Mouse (Mus musculus): Measurements from ENCODE around the gene Farsa. TPM values are rescaled to one million over a fixed set of nuclear protein-coding genes. Genes with fewer than 3 reads are reported as not detected.
"Not testable (repeated sequence)": the region's sequence is repeated elsewhere in the genome, so short reads cannot be mapped to it uniquely, and the experiment has no call there.

Farsa gene
- 10 to 100 TPM; 24.7 to 25.5 TPM for total RNA-seq (2021)

- DNase-seq (ENCODE audit: low spot score) = peak; percentile 85
- intact Hi-C loops (cut with DNase I) = loop anchor here (2.0 to 5.0 kb wide), 2 partner anchors 35 to 46 kb away; partner anchors contain the start of gene Gcdh
Measured at GRCm38 (mm10) chr8:84856864-84857441, at the start of gene Farsa. TSS of gene Farsa (plus strand) at chr8:84856989.

GRCm38 (mm10) chr8:84809109-84809940 is 47.5 kb upstream of the Farsa start:
- intact Hi-C loops (cut with DNase I) = no loop called here
- no peak for DNase-seq (ENCODE audit: low spot score)

- intact Hi-C loops (cut with DNase I) = loop anchor here (1.0 kb wide), 2 partner anchors 51 to 73 kb away; no protein-coding TSS in a partner anchor
- DNase-seq (ENCODE audit: low spot score) = no peak
Measured at GRCm38 (mm10) chr8:84809941-84810280, 46.9 kb upstream of the Farsa start.

GRCm38 (mm10) chr8:84810896-84811295 is 45.9 kb upstream of the Farsa start:
- DNase-seq (ENCODE audit: low spot score) = peak; percentile 81
- intact Hi-C loops (cut with DNase I) = loop anchor here (1.0 kb wide), 2 partner anchors 52 to 74 kb away; no protein-coding TSS in a partner anchor

GRCm38 (mm10) chr8:84811303-84811702 is 45.5 kb upstream of the Farsa start:
- DNase-seq (ENCODE audit: low spot score) = no peak
- intact Hi-C loops (cut with DNase I) = no loop called here

- intact Hi-C loops (cut with DNase I) = loop anchor here (1.0 to 2.0 kb wide), 3 partner anchors 104 to 220 kb away; no protein-coding TSS in a partner anchor
- DNase-seq (ENCODE audit: low spot score) = peak; percentile 54
Measured at GRCm38 (mm10) chr8:84813059-84813458, 43.7 kb upstream of the Farsa start.

GRCm38 (mm10) chr8:84813830-84814229 is 43.0 kb upstream of the Farsa start:
- intact Hi-C loops (cut with DNase I) = loop anchor here (1.0 to 2.0 kb wide), 3 partner anchors 105 to 221 kb away; no protein-coding TSS in a partner anchor
- DNase-seq (ENCODE audit: low spot score) = no peak

GRCm38 (mm10) chr8:84814240-84814554 is 42.6 kb upstream of the Farsa start:
- intact Hi-C loops (cut with DNase I) = no loop called here
- no peak for DNase-seq (ENCODE audit: low spot score)

- intact Hi-C loops (cut with DNase I) = no loop called here
- no peak for DNase-seq (ENCODE audit: low spot score)
Measured at GRCm38 (mm10) chr8:84814555-84815441, 42.0 kb upstream of the Farsa start.

- intact Hi-C loops (cut with DNase I) = no loop called here
- DNase-seq (ENCODE audit: low spot score) = peak; percentile 87
Measured at GRCm38 (mm10) chr8:84815547-84815946, 41.2 kb upstream of the Farsa start.

GRCm38 (mm10) chr8:84816117-84816516 is 40.7 kb upstream of the Farsa start:
- DNase-seq (ENCODE audit: low spot score) = no peak
- intact Hi-C loops (cut with DNase I) = no loop called here

GRCm38 (mm10) chr8:84822723-84823122 is 34.1 kb upstream of the Farsa start, which contains the start of gene Dand5:
TSS of gene Dand5 (minus strand) at chr8:84822823.
- intact Hi-C loops (cut with DNase I) = no loop called here
- DNase-seq (ENCODE audit: low spot score) = no peak

- intact Hi-C loops (cut with DNase I) = no loop called here
- no peak for DNase-seq (ENCODE audit: low spot score)
Measured at GRCm38 (mm10) chr8:84823653-84824052, 33.1 kb upstream of the Farsa start.

- intact Hi-C loops (cut with DNase I) = no loop called here
Measured at GRCm38 (mm10) chr8:84825636-84826035, 31.2 kb upstream of the Farsa start.

GRCm38 (mm10) chr8:84826518-84826917 is 30.3 kb upstream of the Farsa start:
- DNase-seq (ENCODE audit: low spot score); intact Hi-C loops (cut with DNase I): not testable (repeated sequence)

More at GRCm38 (mm10) chr8:84825636-84826035, 31.2 kb upstream of the Farsa start:
- no peak for DNase-seq (ENCODE audit: low spot score)

- DNase-seq (ENCODE audit: low spot score) = no peak
- intact Hi-C loops (cut with DNase I) = no loop called here
Measured at GRCm38 (mm10) chr8:84831490-84831889, 25.3 kb upstream of the Farsa start, which contains the start of gene Gadd45gip1. TSS of gene Gadd45gip1 (plus strand) at chr8:84831522.

GRCm38 (mm10) chr8:84832034-84832717 is 24.6 kb upstream of the Farsa start:
- intact Hi-C loops (cut with DNase I) = no loop called here
- peak; percentile 56 for DNase-seq (ENCODE audit: low spot score)

GRCm38 (mm10) chr8:84832759-84833742 is 23.7 kb upstream of the Farsa start:
- intact Hi-C loops (cut with DNase I) = no loop called here
- no peak for DNase-seq (ENCODE audit: low spot score)
